Mouse (Mus musculus): ENCODE measurements around the gene Btg1.

DNA sequence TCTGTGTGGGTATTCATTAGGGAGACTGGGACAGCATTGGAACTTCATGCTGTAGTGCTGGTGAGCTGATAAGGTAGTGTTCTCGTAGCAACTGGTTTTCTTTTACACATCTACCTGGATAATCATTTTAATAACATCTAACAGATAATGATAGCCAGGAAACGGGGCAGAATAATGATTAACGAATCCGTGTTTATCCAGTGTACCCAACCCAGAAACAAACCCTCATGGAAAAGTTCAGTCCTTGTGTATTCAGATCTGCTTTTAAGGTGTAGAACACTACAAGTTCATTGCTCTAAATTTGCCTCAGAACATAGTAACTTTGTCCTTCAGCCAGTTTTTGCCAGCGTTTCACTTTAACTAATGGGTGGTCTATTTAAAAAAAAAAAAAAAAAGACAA, 37.3 kb downstream of the Btg1 start:
- TF ChIP-seq CTCF (IDR thresholded peaks at IDR 0.05; ENCODE audit: low read depth, low read length) (no peak), POLR2A (IDR thresholded peaks at IDR 0.05; ENCODE audit: insufficient read depth, low read length) (no peak), EP300 (IDR thresholded peaks at IDR 0.05; ENCODE audit: insufficient read depth, low read depth, low read length) (no peak)

Measured in ES-Bruce4 (cell line).